Mouse (Mus musculus) olfactory bulb, adult 2 months (tissue): ENCODE measurements around the gene Trpm5. TPM values are rescaled to one million over a fixed set of nuclear protein-coding genes. Genes with fewer than 3 reads are reported as not detected.

Source experiments
- H3K27ac ChIP-seq: fragments of 200-500 bp; 2 replicates; pipeline ENCODE4 v1.5.1; 2012; ENCODE audit warnings: low read depth, low read length; ENCODE audit not compliant: insufficient read depth
- H3K4me1 ChIP-seq: fragments of 200-500 bp; 2 replicates; pipeline ENCODE4 v1.6.1; 2012; ENCODE audit warnings: low read length; ENCODE audit not compliant: control insufficient read depth, insufficient read depth
- H3K4me3 ChIP-seq: fragments of 200-500 bp; 2 replicates; pipeline ENCODE4 v1.5.1; 2012; ENCODE audit warnings: mild to moderate bottlenecking, low read depth, low read length, moderate library complexity; ENCODE audit not compliant: insufficient read depth
- CTCF ChIP-seq: fragments of 200-500 bp; IDR thresholded peaks from 2 replicates; pipeline ENCODE4 v1.5.1; 2012; ENCODE audit warnings: low read depth, mild to moderate bottlenecking, low read length, moderate library complexity; ENCODE audit not compliant: insufficient read depth
- POLR2A ChIP-seq: fragments of 200-500 bp; IDR thresholded peaks from 2 replicates; pipeline ENCODE4 v1.6.1; 2012; ENCODE audit warnings: mild to moderate bottlenecking, low read depth, low read length, moderate library complexity; ENCODE audit not compliant: insufficient read depth
- WGBS: fragments of 180-500 bp; shearing (Covaris S2); methylation state at CpG from one replicate; pipeline ENCODE4 v1.1.7; 2018; 5-methylcytosine and 5-hydroxymethylcytosine counted together
- polyA plus RNA-seq: library from polyadenylated mRNA; stranded (reverse); fragments of >200 nt; gene quantifications from 2 replicates; pipeline ENCODE4 v1.2.4, GENCODE M21; 2012; ENCODE audit warnings: low replicate concordance; ENCODE audit not compliant: missing spikeins, insufficient read depth, insufficient read length

Trpm5 gene
- polyA plus RNA-seq, 1 experiment, result not detected

DNA sequence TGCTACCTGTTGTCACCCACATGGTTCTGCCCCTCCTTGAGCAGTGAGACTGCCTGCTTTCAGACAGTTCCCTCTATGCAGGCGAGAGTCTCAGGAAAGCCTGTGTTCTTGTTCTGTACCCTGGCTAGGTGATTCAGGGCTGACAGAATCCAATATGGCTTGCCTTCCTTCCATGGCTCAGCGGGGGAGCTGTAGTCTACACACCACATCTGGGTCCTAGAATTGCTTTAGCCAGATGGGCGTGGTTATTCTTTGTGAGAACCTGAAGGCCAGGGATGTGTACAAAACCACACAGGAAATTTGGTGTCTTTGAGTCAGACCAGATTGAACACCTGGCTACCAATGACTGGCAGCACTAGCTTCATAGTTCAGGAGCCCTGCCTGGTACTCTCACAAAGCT, 25.4 kb upstream of the Trpm5 start:
- Histone ChIP-seq H3K4me1 (no peaks in the 10 kb centered on the region), H3K27ac (no peak overlapping the region), H3K4me3 (no peak overlapping the region)
- 80% methylated on average over 3 of the region's 3 CpGs for WGBS
- TF ChIP-seq CTCF (no peak), POLR2A (no peak)

DNA sequence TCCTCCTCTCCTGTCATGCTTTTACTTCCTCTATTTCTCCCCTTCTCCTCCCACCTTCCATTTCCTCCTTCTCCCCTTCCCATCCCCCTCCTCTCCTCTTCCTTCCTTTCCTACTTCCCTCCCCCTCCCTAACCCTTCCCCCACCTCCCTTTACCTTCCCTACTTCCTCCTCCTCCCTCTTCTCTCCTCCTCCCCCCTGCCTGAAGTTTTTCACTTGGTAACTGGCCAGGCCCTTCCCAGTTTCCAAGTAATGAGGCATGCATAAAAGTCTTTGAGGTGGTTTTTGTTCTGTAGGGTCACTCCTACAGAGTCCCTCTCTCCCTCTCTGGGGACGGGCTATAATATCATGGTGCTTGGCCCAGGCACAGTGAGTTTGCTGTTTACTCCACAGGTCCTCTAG, 25.0 kb upstream of the Trpm5 start:
- Histone ChIP-seq H3K27ac (no peak overlapping the region), H3K4me1 (no peaks in the 10 kb centered on the region), H3K4me3 (no peak overlapping the region)
- TF ChIP-seq POLR2A, result no peak
- TF ChIP-seq CTCF, result no peak
- WGBS, result 24% methylated on average over 1 of the region's 1 CpGs

DNA sequence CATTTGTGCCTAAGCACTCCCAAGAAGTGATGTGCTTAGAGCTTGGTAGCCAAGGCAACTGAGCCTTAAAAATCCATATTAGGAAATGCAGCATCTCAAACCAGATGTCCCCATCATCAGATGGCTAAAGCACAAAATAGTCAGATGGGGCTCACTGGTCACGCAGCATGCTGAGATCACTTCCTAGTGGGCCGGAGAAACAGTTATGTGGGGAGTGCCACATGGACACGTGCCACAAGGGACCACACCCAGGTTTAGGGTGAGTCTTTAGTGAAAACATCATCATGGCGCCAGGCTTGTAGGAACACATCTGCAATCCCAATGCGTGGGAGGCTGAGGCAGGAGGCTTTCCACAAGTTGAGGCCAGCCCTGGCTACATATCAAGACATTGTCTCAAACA, 22.1 kb upstream of the Trpm5 start:
- Histone ChIP-seq H3K27ac (no peak overlapping the region), H3K4me3 (no peak overlapping the region), H3K4me1 (no peaks in the 10 kb centered on the region)
- no peak for TF ChIP-seq POLR2A
- no peak for TF ChIP-seq CTCF
- 83% methylated on average over 5 of the region's 5 CpGs for WGBS

DNA sequence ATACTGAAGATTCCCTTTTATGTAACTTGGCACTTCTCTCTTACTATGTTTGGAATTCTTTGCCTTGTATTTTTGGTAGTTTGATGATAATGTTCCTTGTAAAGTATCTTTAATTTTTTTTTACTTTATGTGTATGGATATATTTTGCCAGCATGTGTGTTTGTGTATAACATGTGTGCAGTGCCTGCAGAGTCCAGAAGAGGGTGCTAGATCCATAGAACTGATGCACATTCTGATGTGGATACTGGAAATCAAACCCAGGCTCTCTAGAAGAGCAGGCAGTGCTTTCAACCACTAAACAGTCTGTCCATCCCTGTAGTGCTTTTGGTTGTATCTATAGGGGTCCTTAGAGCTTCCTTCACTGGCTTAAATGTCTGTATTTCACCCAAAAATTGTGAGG, 20.3 kb upstream of the Trpm5 start:
- TF ChIP-seq POLR2A (no peak), CTCF (no peak)
- no peaks in the 10 kb centered on the region for H3K4me1 ChIP-seq
- H3K4me3 ChIP-seq, result no peak overlapping the region
- no peak overlapping the region for H3K27ac ChIP-seq

DNA sequence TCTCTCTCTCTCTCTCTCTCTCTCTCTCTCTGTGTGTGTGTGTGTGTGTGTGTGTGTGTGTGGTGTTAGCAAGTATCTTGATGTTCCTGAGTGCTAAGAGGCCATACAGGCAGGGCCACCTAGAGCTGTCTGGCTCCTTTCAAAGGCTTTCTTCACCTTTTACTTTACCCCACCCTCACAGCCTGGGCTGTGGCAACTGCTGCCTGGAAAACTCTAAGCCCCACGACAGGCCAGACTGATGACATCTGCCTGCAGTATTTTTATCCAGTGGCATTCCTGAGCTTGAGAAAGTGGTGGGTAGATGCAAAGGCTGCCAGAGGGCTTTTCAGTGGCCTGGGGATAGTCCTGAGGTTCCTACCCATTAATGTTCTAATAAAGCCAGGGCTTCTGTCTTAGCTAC, 18.0 kb upstream of the Trpm5 start:
- Histone ChIP-seq H3K27ac (no peak overlapping the region), H3K4me1 (peaks cover 3% of the 10 kb centered on the region; the same call in 1 of the 2 replicates), H3K4me3 (no peak overlapping the region)
- 47% methylated on average over 1 of the region's 1 CpGs for WGBS
- TF ChIP-seq POLR2A, result no peak
- no peak for TF ChIP-seq CTCF

DNA sequence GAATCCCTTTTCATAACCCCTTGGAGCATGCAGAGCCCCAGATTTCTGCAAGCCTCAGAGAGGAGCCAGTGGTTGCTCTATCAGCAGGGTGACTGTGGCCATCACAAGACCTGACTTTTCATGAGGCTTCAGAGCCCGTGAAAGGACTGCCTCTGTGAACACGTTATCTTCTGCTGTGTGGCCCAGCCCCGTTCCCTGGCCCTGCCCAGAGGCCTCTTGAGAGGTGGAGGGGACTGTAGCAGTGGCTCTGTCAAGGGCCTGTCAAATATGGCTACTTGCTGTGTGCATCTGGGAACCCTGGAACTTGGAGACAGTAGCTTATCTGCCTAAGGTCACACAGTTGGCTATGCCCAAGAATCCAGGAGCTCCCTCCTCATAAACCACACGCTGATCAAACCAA, 17.3 kb upstream of the Trpm5 start:
- TF ChIP-seq POLR2A (no peak), CTCF (no peak)
- 68% methylated on average over 4 of the region's 4 CpGs for WGBS

DNA sequence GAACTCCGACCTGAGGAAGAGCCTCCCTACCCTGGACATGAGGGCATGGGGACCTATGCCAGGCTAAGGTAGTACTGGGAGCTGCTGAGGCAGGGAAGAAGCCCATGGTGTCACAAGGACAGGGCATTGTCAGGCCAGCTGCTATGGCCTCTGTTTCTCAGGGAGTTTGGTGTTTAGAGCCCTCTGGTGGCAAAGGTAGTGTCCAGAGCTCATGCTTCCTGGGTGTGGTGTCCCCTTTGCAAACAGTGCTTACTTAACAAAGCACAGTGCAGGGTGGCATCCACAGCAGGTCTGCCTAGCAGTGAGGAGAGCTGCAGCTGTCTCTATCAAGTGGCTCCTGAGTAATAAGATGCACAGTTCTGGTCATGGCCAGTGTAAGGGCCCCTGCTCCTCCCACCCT, 16.4 kb upstream of the Trpm5 start:
- 54% methylated on average over 1 of the region's 1 CpGs for WGBS
- TF ChIP-seq CTCF, result no peak
- TF ChIP-seq POLR2A, result no peak
- Histone ChIP-seq H3K4me3 (no peak overlapping the region), H3K4me1 (peaks cover 11% of the 10 kb centered on the region; the same call in 1 of the 2 replicates), H3K27ac (no peak overlapping the region)

More for the DNA sequence above, 17.3 kb upstream of the Trpm5 start:
- H3K27ac ChIP-seq, result no peak overlapping the region
- no peak overlapping the region for H3K4me3 ChIP-seq
- H3K4me1 ChIP-seq, result peaks cover 10% of the 10 kb centered on the region; the same call in 1 of the 2 replicates

DNA sequence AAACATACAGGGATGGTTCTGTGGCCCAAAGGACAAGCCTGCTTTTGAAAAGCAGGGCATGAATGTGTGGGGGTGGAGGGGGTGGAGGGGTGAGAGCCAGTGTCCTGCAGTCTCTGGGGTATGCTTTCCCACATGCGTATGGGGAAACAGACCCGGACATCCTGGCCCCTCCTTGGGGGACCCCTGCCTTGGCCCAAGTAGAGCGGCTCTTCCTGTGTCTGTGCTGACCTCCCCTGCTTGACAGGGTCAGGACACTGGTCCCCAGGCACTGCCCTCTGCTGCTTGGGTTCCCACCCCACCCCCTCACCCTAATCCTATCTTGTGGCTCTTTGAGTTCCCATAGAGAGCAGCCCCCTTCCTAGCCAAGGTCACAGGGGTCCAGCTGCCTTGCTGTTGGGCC, 15.3 kb upstream of the Trpm5 start:
- TF ChIP-seq CTCF (no peak), POLR2A (no peak)
- no peak overlapping the region for H3K27ac ChIP-seq
- 71% methylated on average over 3 of the region's 3 CpGs for WGBS
- peaks cover 11% of the 10 kb centered on the region; the same call in 1 of the 2 replicates for H3K4me1 ChIP-seq
- no peak overlapping the region for H3K4me3 ChIP-seq

DNA sequence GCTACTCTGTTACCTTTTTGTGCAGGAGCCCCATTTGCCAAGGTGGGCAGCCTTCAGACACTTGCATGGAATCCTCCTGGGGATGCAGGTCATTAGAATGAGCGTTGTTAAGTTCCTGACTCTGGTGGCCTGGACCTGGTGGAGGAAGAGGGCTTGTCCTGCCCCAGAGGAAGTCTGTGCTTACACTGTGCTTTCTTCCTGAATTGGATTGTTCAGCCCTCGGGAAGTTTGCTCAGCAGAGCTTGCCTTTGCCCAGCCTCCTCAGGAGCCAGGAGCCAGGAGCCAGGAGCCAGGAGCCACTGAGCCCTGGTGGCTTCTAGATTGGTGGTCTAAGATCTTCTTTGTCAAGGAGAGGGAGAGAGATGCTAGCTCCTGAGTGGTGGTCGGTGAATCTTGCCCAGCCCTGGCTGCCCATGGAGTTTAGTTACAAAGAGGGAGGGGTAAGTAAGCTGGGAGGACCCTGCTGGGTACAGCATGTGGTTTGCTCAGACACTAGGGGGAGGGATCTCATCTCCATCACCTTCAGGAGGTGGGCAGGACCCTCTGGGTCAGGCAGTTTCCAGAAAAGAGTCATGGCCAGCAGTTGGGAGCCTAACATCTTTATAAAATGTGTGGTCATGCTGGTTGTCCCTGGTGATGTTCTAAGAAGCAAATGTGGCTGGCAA, 14.7 kb upstream of the Trpm5 start:
- 38% methylated on average over 3 of the region's 3 CpGs for WGBS
- Histone ChIP-seq H3K4me3 (no peak overlapping the region), H3K27ac (no peak overlapping the region), H3K4me1 (peaks cover 11% of the 10 kb centered on the region; the same call in 1 of the 2 replicates)
- no peak for TF ChIP-seq POLR2A
- no peak for TF ChIP-seq CTCF
